Mouse (Mus musculus): Measurements from ENCODE around the gene Atrnl1. TPM values are rescaled to one million over a fixed set of nuclear protein-coding genes. Genes with fewer than 3 reads are reported as not detected.

Gene Atrnl1
- polyA plus RNA-seq, 1 experiment = 9.0 TPM

DNA sequence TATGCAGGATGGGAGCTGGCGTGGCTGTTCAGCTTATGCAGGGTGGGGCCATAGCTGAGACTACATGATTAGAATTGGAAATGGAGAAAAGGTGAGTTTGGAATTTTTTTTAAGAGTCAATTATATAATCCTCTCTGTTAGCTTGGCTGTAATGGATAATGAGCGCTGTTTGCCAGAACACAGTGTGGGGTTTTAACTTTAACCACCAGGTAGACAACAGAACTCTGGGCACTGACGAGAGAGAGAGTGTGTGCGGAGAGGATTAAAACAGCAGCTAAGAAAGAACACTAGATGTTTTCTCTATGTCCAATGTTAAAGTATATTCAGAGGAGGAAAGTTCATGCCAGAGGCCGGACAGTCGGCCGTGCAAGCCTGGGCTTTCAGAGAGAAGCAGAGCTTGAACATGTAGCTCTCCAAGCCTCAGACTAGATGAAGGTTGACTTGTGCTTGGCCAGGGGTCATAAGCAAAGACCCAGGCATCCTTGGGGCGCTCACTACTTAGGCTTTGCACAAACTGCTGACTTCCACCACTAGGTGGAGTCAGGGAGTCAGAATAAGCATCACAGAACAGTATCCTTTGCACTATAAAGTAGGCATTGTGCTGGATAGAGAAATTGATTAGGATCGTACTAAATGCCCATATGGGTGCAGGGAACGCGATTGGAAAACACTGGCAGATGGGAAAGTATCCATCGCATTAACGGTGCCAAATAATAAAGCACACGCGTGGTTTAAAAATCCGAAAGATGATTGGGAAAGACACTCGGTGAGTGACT, 205.6 kb downstream of the Atrnl1 start:
- WGBS = 91% methylated on average over 17 of the region's 17 CpGs
- Histone ChIP-seq H3K4me3 (ENCODE audit: low read depth, low read length) (no peak overlapping the region), H3K4me1 (ENCODE audit: control insufficient read depth, insufficient read depth, insufficient read length, low read length) (no peaks in the 10 kb centered on the region; the same call in 1 of the 2 replicates), H3K27ac (ENCODE audit: insufficient read depth, low read depth, low read length) (no peak overlapping the region), H3K27me3 (ENCODE audit: control insufficient read depth, insufficient read depth, low read length) (no peaks in the 10 kb centered on the region), H3K36me3 (ENCODE audit: control insufficient read depth, insufficient read depth, low read length) (peaks cover 3% of the 10 kb centered on the region; the same call in 1 of the 2 replicates)
- TF ChIP-seq POLR2A (IDR thresholded peaks at IDR 0.05; ENCODE audit: low read depth, low read length) (no peak), CTCF (IDR thresholded peaks at IDR 0.05; ENCODE audit: extremely low read depth, insufficient read length, insufficient replicate concordance, low read depth, low read length) (peak; percentile 50; the same call in 1 of the 2 replicates)

GRCm38 (mm10) chr19:57817736-57818135, 206.9 kb downstream of the Atrnl1 start:
- Histone ChIP-seq H3K4me1 (ENCODE audit: control insufficient read depth, insufficient read depth, insufficient read length, low read length) (no peaks in the 10 kb centered on the region), H3K4me3 (ENCODE audit: low read depth, low read length) (no peak overlapping the region), H3K36me3 (ENCODE audit: control insufficient read depth, insufficient read depth, low read length) (peaks cover 3% of the 10 kb centered on the region; the same call in 1 of the 2 replicates), H3K27ac (ENCODE audit: insufficient read depth, low read depth, low read length) (no peak overlapping the region), H3K27me3 (ENCODE audit: control insufficient read depth, insufficient read depth, low read length) (no peaks in the 10 kb centered on the region)
- TF ChIP-seq POLR2A (IDR thresholded peaks at IDR 0.05; ENCODE audit: low read depth, low read length) (no peak), CTCF (IDR thresholded peaks at IDR 0.05; ENCODE audit: extremely low read depth, insufficient read length, insufficient replicate concordance, low read depth, low read length) (no peak)
- WGBS = 67% methylated on average over 11 of the region's 11 CpGs

DNA sequence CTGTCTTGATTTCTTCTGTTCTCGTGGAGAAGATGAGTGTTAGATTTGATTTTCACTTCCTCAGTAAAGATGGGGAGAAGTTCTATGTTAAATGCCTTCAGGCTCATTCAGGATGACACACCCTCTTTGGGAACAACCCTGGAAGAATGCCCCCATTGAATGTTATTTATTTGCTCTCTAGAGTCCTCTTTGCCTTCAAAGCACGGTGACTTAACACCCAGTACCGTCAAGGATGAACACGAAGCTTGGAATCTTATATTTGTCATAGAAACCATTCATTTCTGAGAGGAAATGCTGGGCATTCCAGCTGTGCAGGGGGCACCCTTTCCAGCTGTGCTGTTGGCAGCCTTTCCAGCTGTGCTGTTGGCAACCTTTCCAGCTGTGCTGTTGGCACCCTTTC, 212.6 kb downstream of the Atrnl1 start:
- 63% methylated on average over 4 of the region's 4 CpGs for WGBS
- H3K27ac ChIP-seq (ENCODE audit: insufficient read depth, low read depth, low read length) = no peak overlapping the region

GRCm38 (mm10) chr19:57825271-57826207, 214.7 kb downstream of the Atrnl1 start:
- WGBS = 87% methylated on average over 13 of the region's 13 CpGs
- Histone ChIP-seq H3K36me3 (ENCODE audit: control insufficient read depth, insufficient read depth, low read length) (0 out of 2 replicates have a peak, but pooled peaks cover 2% of the 10 kb centered on the region), H3K27ac (ENCODE audit: insufficient read depth, low read depth, low read length) (no peak overlapping the region), H3K4me3 (ENCODE audit: low read depth, low read length) (no peak overlapping the region), H3K4me1 (ENCODE audit: control insufficient read depth, insufficient read depth, insufficient read length, low read length) (no peaks in the 10 kb centered on the region), H3K27me3 (ENCODE audit: control insufficient read depth, insufficient read depth, low read length) (no peaks in the 10 kb centered on the region)
- no peak for TF ChIP-seq POLR2A (IDR thresholded peaks at IDR 0.05; ENCODE audit: low read depth, low read length)
- TF ChIP-seq CTCF (IDR thresholded peaks at IDR 0.05; ENCODE audit: extremely low read depth, insufficient read length, insufficient replicate concordance, low read depth, low read length) = no peak

More for the DNA sequence above, 212.6 kb downstream of the Atrnl1 start:
- no peak overlapping the region for H3K4me3 ChIP-seq (ENCODE audit: low read depth, low read length)
- H3K36me3 ChIP-seq (ENCODE audit: control insufficient read depth, insufficient read depth, low read length) = 0 out of 2 replicates have a peak, but pooled peaks cover 2% of the 10 kb centered on the region
- H3K4me1 ChIP-seq (ENCODE audit: control insufficient read depth, insufficient read depth, insufficient read length, low read length) = no peaks in the 10 kb centered on the region
- TF ChIP-seq POLR2A (IDR thresholded peaks at IDR 0.05; ENCODE audit: low read depth, low read length) = no peak
- no peak for TF ChIP-seq CTCF (IDR thresholded peaks at IDR 0.05; ENCODE audit: extremely low read depth, insufficient read length, insufficient replicate concordance, low read depth, low read length)
- H3K27me3 ChIP-seq (ENCODE audit: control insufficient read depth, insufficient read depth, low read length) = no peaks in the 10 kb centered on the region

GRCm38 (mm10) chr19:57833083-57833482, 222.2 kb downstream of the Atrnl1 start:
- WGBS = 86% methylated on average over 7 of the region's 7 CpGs
- H3K27me3 ChIP-seq (ENCODE audit: control insufficient read depth, insufficient read depth, low read length) = no peaks in the 10 kb centered on the region
- TF ChIP-seq POLR2A (IDR thresholded peaks at IDR 0.05; ENCODE audit: low read depth, low read length) (no peak), CTCF (IDR thresholded peaks at IDR 0.05; ENCODE audit: extremely low read depth, insufficient read length, insufficient replicate concordance, low read depth, low read length) (no peak)
- 0 out of 2 replicates have a peak, but pooled peaks cover 1% of the 10 kb centered on the region for H3K36me3 ChIP-seq (ENCODE audit: control insufficient read depth, insufficient read depth, low read length)
- peaks cover 4% of the 10 kb centered on the region; the same call in 1 of the 2 replicates for H3K4me1 ChIP-seq (ENCODE audit: control insufficient read depth, insufficient read depth, insufficient read length, low read length)
- H3K4me3 ChIP-seq (ENCODE audit: low read depth, low read length) = no peak overlapping the region
- H3K27ac ChIP-seq (ENCODE audit: insufficient read depth, low read depth, low read length) = no peak overlapping the region

DNA sequence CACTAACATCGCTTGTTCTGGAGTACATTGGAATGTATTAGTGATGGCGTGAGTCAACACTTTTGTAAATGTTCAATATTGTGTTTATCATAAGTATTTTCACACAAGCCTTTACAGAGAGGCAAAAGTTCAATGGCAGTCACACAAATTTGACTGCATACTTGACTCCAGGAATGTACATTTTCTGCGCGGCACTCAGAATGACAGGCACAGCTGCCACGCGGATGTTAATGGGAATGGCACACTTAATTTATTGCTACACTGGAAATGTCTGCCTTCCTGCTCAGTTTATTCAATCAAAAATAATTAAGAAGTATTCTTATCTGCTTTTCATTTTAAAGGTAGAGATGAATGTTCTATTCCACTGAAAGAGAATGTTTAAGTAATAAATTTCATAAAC, 227.0 kb downstream of the Atrnl1 start:
- H3K27ac ChIP-seq (ENCODE audit: insufficient read depth, low read depth, low read length) = no peak overlapping the region
- no peaks in the 10 kb centered on the region for H3K27me3 ChIP-seq (ENCODE audit: control insufficient read depth, insufficient read depth, low read length)
- 0 out of 2 replicates have a peak, but pooled peaks cover 1% of the 10 kb centered on the region for H3K36me3 ChIP-seq (ENCODE audit: control insufficient read depth, insufficient read depth, low read length)
- TF ChIP-seq POLR2A (IDR thresholded peaks at IDR 0.05; ENCODE audit: low read depth, low read length) (no peak), CTCF (IDR thresholded peaks at IDR 0.05; ENCODE audit: extremely low read depth, insufficient read length, insufficient replicate concordance, low read depth, low read length) (no peak)
- H3K4me3 ChIP-seq (ENCODE audit: low read depth, low read length) = no peak overlapping the region
- 87% methylated on average over 6 of the region's 6 CpGs for WGBS
- peaks cover 2% of the 10 kb centered on the region; the same call in 1 of the 2 replicates for H3K4me1 ChIP-seq (ENCODE audit: control insufficient read depth, insufficient read depth, insufficient read length, low read length)

Measured in small intestine, adult 2 months (tissue).